Mouse (Mus musculus) R1 (cell line): Measurements from ENCODE around the gene Gpr34.

ENCODE experiments used
- DNase-seq: peaks from one replicate; pipeline ENCODE4 v3.0.0-alpha.2; 2018; ENCODE audit warnings: low read depth, low spot score

Gpr34 gene

DNA sequence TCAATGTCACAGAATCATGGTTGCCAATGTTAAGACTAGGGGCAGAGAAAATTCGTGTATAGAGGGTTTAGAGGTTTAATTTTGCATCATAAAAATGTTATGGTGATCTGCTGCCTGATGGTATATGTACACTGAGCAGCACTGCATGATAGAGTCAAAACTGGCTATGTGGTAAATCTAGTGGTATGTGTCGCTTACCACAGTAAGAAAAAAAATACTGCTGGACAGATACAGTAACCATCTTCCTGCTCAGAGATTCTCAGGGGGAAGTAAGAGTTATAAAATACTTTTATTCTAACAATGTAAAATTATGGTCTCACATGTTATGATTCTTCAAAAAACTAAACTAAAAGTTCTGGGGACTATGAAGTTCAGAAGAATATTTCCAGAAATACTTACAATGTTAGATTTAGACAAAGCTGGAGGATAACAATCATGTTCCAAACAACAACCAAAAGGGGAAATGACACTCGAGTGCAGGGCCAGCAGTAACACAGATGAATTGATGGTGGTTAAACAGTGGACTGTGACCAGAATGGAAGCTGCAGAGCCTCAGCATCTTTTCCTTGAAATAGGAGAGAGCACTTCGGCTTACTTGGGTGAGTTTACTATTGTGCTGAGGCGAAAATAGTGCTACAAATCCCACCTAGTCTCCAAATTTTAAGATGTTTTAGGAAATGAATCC is at the start of gene Gpr34:
Gene Gpr34, plus strand, starts transcription at position 491 of the 685 bp plus-strand sequence.
- DNase-seq, result no peak

DNA sequence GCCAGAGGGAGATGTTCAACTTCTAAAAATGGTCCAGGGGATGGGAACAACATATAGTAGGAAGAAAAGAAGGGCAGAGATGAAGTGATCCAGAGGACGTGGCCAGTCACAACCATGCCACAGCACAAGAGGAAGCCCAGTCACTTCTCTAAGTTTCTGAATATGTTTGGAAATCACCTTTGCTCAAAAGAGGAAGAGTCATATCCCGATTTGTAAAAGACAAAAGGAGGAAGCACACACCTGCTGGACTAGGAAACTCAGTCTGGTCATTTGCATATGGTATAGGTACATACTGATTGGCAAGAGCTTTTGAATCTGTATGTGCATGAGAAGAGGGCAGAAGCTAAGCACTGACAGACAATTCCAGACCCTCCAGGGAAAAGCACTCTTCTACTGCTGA is 32.5 kb upstream of the Gpr34 start:
- no peak for DNase-seq

DNA sequence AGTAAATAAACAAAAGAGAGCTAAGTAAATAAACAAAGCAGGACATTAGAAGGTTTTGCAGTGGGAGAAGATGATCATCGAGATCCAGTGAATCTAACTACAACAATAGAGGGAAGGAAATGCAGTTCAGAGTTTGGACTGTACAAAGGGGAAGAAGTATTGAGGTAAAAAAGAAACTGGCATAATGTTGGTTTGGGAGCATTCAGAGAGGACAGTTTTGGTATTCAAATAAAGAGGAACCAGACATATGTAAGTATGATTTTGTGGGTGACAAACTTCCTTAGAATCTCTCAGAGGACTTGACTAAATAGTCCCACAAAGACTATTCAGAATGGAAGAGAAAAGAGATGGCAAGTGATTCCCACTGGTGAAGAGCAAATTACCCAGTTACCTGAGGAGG is 31.9 kb upstream of the Gpr34 start:
- DNase-seq, result no peak

DNA sequence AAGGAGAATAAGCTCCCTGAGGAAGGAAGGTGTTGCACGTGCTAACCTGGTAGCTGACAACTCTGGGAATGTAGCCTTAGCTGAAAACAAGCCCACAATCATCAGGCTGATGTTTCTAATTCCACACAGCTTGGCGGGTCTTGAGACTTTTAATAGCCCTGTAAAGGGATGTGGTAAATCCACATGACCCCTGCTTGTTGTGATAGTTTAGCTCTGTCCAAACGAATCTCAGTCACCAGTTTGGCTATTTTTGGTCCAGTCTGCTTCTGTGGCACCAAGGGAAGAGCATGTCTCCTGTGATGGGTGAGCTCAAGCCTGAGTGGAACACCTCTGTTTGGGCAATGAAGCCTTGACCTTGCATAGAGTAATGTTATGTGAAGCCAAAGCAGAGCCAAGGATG is 25.1 kb upstream of the Gpr34 start:
- DNase-seq, result no peak

DNA sequence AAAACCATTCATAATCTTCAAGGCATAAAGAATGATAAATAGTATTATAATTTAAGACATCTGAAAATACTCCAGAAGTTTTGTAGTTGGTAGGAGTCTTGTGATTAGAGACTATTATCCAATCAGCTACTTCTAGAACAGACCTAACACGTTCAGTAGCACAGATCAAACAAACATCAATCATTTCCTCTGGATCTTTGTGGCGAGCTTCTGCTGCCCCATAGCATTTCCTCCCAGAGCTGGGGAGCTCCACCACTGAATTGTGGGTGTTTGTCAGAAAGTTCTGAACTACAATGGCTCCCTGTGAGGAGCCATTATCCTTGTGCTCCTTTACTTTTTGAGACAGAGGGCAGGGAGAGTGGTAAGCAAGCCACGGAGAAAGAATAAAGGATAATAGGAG is 24.1 kb upstream of the Gpr34 start:
- no peak for DNase-seq

DNA sequence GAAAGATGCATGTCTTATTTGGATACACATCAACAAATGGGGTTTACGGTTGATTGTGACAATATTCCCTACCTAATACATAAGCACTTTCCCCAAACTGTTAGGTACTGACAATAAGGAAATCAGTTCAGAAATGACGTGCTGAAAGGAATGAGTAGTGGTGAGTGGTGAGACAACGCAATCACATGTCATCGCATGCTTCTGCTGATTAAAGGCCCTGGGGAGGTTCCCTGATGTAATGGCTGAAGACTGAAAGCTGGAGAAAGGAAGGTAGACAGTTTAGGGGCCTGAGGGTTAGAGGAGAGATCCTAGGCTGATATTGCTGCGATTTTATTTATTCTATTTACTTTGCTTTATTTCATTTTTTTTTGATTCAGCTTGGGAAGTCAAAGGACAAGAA is 20.8 kb upstream of the Gpr34 start:
- DNase-seq, result no peak

DNA sequence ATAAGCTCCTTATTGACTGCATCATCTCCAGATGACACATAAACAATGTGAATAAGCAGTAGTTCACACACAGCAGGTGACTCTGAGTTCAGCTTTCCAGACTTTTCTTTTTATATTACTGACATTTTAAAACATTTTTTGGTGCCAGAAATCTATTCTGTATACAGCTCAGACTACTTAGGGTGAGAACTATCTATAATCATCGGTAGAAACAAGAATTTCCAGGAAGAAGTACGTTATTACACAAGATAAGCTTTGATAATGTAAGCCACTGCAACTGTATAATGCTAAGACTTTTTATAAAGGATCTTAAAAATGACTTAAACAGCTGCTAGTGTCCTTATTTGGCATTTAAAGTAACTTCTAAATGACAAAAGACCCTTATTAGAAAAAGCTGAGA is 19.8 kb upstream of the Gpr34 start:
- DNase-seq, result no peak

DNA sequence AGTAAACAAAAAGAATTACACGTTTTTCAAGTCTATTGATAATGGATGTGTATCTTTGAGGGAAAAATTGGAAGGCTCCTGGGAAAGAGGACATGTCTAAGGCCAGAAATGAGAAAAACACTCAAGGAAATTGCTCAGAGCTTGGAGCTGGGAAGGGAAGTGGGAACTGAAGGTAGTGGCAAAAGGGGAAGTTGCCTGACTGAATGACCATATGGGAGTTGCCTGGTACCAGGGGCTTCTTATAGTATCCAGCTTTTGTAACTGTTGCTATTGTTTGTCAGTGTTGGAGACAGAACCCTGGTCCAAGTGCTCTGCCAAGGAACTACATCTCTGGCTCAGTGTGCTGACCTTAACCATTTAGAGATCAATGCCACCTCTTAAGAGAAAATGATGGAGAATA is 15.2 kb upstream of the Gpr34 start:
- no peak for DNase-seq

DNA sequence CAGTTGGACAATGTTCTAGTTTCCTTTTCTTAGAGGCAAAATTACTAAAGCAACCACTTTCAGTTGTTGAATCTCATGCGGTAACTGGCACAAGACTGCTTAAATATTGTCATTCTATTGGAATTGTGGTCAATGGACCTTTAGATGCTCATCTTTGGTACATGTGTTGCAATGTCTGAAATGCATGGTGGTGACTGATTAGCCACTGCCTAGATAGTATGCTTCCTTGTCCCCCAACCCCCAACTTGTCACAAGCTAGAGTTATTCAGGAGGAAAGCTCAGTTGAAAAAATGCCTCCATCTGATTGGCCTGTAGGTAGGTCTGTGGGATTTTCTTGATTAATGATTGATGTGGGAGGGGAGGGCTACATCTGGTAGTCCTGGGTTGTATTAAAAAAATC is 14.6 kb upstream of the Gpr34 start:
- no peak for DNase-seq

DNA sequence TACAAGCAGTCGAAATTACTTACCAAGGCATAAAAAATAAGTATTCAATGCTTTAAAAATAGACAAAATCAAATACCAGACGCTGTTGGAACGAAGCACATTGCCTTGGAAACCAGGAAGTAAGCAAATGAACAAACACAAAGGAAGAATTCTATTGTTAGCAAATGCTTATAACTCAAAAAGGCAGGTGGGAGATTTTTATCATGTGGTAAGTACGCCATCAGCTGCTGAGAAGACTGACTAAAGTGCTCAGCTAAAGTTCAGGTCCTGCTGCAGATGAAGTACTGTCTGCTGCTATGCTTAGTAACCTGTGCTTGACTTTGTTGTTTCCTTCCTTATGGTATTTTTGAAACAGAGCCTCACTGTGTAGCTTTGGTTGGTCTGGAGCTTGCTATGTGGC is 13.4 kb upstream of the Gpr34 start:
- DNase-seq, result no peak

DNA sequence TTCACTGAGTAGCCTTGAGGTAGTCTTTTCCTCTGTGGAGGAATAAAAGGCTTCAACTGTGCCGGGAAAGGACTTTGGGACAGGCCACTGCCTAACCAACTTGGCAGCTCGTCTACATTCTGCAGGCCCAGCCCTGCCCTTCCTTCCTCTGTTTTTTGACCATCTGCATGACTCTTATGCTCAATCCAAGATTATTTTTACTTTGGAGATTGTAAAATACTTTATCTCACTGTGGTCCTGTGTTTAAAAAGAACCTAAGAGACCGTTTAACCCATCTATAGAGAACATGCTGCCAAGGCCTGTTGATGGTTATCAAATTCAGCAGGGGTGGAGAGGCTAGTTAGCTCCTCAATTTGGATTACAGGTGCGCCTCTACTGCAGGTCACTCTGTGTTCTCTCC is 10.4 kb upstream of the Gpr34 start:
- DNase-seq, result no peak

DNA sequence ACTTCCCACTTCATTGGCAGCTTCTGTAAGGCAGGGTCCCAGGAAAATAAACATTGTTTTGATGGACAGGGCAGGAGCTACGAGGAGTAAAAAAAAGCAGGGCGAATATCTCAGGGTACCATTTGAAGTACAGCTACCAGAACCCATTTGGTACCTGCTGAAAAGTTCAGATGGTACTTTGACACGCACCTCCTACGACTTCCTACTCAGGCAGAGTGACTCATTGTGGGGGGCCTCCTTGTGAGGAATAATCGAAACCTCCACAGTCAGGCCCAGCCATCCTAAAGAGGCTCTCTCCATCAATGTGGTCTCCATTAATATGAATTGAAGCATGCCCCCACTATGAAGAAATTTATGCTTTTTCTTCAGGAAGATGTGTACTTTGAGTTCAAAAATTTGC is 9.2 kb upstream of the Gpr34 start:
- no peak for DNase-seq

DNA sequence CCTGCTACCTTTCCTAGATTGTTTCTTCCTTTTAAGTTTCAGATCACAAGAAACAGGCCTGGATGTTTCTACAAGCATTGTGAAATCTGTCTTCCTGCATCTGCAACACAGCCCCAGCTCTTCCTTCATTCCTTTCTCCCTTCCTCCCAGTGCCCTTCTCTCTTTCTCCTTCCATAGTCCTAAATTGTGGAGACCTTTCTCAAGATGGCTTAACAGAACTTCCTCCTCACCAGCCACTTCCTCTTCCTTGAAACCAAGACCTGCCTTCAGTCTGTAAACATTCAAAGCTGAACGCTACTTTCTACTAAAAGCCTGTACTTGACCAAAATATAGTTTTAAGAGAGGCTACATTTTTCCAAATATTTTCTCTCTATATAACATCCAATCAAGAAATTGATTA is 4.5 kb downstream of the Gpr34 start:
- DNase-seq, result no peak

DNA sequence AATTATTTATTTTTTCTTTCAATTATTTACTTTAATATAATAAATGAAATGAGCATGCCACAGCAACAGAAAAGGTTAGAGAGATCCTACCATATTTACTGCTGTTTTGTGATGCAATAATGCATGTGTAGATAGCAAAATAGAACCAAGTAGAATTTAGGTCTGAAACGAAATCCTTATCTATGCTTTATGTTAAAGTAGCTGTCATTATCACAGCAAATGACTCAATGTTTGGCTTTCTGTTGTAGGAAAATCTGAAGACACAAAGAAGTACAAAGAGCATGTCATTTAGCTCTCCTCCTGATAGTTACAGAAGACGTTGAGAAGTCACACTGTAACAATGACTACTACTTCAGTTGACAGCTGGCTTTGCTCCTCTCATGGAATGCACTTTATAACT is 7.0 kb downstream of the Gpr34 start:
- no peak for DNase-seq

DNA sequence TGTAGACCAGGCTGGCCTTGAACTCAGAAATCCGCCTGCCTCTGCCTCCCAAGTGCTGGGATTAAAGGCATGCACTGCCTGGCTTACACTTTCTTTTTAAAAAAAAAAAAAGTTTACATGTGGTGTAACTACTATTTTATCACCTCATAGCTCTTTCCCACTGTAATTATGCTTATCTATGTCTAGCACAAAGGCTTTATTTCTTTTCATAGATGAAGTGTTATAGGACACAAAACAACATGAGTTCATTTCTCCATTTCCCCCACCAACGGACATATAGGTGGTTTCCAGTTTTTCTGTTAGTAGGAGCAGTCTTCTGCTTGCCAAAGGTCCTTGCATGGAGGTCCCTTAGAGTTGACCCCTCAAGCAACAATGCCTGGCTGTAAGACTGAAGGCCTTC is 20.0 kb downstream of the Gpr34 start:
- no peak for DNase-seq

DNA sequence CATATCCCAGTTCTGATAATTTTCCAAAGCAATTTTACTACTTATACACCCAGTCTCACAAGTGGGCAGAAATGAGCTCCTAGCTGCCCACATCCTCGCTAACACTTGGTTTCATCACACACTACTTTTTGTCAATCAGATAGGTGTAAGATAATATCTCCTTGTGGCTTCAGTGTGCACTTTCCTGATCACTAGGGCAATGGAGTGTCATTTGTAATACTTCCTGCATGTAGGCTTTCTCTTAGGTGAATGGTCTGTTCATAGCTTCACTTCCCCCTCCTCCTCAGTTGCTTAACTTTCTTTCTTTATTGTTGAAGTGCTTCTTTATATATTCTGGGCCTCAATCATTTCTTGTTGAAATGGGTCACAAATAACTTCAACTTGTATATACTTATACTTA is 20.4 kb downstream of the Gpr34 start:
- no peak for DNase-seq

DNA sequence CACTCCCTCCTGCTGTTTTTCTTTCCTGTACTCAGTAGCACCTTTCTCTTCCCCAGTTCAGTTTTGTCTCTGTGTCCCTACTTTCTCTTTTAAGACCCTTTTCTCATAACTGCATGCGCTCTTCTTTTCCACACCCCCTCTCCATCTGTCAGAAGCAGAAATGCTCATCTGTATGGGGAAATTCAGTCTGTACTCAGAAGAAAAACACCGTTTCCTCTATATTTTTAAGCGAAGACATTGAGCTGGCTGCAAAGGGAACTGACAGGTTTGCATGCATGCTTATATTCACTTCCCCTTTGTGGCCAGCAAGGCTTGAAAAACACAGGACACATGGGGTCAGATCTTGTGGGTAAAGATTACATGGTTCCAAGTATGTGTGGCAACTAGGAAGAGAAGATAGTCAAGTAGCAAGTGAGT is 23.1 kb downstream of the Gpr34 start:
- DNase-seq, result no peak

DNA sequence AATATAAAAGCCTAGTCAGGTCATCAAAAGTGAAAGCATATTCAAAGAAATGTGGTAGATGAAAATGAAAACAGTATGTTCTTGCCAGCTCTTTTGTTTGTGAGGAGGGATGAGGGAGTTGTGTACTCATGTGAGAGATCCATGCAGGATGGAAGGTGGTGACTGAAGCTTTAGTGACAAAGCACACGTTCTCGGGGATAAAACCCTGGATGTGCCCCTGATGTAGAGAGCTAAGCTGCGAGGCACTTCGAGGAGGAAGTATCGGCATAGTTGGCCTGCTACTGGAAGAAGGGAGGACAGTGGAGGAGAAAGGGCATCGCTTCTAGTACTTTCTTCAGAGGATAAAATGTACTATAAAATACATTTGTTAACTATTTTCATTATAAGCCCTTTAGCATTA is 24.0 kb downstream of the Gpr34 start:
- DNase-seq, result no peak

DNA sequence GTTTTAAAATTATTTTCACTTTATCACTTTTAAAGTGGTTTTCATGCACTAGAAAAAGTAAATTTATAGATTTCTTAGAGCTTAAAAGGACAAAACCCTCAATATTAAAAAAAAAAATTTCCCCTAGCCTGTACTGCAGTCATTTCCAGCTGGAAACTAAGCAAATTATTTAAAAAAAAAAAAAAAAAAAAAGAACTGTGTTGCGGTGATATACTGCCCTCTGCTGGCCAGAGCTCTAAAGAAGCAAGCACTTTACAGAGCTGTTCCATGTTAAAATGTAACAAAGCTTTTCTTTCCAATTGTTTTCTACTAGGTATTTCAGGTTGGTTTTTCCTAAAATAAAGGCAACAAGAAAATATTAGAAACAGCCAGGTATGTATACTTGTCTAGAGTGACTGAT is 24.8 kb downstream of the Gpr34 start:
- DNase-seq, result peak; percentile 21

DNA sequence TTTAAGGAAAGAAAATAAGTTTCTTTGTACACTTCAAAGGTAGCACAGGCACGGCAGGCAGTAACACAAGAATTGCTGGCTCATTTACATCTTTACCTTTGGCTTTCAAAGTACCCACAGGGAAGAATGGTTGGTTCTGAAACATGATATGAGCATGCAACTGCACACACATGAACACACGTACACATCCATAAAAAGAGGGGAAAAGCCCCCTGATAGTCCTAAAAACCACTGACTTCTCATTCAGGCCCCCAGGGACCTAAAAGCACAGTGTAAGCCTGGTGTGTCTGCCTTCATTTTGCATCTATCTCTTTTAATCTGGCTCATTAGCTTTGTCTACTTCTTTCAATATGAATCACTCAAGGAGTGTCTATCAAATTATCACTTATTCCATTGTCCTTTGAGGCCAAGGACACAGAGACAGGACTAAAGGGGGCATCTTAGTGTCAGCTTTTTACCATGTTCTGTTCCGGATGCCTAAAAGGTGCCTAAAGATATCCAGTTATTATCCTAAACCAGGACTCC is 26.8 kb downstream of the Gpr34 start:
- DNase-seq, result no peak

DNA sequence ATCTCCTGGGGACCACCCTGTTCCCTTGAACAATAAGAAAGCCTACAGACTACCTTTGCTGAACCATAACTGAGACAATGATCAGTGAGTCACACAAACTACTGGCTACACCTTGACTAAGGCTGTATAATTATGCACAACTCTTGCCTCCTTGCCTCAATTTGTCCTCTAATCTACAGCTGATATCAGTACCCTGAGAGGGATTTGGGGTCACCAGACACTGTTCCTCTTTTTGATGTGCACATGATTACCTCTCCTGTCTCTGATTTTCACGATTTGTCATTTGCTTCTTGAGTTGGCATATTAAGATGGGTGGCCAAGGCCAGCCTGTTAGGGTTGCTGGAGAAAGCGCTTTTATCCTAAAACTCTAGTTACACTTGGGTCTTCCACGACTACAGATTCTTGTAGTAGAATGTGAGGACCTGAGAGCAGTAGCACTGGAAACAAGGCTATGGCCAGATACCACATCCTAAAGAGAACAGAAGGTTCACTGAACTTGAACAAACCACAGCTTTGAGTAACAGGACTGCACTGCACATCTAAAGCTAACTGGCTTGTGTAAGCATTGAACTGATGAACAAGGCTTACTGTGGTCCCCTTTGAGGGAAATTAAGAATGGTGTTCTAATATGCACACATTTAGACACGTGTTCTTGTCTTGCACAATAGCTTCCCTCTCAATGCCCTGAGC is 27.5 kb downstream of the Gpr34 start:
- DNase-seq, result no peak

DNA sequence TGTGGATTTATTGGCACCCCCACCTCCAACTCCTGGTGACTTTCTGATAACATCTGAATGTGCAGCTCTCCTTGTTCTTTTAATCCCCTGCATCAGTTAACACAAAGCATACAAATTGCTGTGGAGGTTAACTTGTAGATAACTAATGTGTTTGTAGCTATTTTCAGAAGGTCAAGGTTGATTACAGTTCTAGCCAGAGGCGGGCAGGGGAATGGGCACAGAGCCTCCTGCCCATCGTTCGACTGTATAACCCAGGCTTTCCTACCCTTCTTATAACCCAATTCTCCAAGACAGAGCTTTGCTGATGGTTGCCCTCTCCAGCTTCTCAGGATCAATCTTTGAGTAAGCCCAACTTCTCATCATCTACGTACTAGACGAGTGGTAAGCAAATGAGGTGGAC is 29.2 kb downstream of the Gpr34 start, which contains the start of gene Gpr82:
Gene Gpr82, plus strand, starts transcription at position 301 of the 400 bp plus-strand sequence.
- no peak for DNase-seq

DNA sequence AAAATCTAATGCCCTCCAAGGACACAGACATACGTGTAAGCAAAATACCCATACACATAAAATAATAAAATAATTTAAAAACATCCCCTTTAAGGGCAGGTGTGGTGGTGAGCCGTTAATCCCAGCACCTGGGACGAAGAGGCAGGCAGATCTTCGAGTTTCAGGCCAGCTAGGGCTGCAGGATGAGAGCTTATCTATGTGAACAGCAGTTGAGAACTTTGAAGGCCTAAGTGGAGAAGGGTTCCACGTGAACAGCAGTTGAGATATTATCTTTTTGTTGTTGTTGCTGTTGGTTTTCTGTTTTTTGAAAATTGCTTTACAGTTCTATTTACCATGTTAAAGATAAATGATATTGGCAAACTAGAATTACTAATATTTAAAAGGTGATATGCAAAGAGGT is 37.0 kb downstream of the Gpr34 start:
- no peak for DNase-seq
